Mouse (Mus musculus): ENCODE measurements around the gene Nckap5.

- TF ChIP-seq CTCF (IDR thresholded peaks at IDR 0.05; ENCODE audit: insufficient read depth, low read length) (no peak), POLR2A (IDR thresholded peaks at IDR 0.05; ENCODE audit: borderline replicate concordance, extremely low read depth, low read depth, low read length) (no peak)
Observed at GRCm38 (mm10) chr1:126700978-126701320, 129.7 kb downstream of the Nckap5 start.
